Mouse (Mus musculus) urinary bladder, adult 18-20 months (tissue): ENCODE measurements around the gene Tnrc6b.

Experiments used
- DNase-seq, 2 experiments: peaks; one replicate each; pipeline ENCODE4 v3.0.0; 2022; ENCODE audit warnings: low spot score in 2 of 2, mixed read lengths in 2 of 2

The Tnrc6b gene

DNA sequence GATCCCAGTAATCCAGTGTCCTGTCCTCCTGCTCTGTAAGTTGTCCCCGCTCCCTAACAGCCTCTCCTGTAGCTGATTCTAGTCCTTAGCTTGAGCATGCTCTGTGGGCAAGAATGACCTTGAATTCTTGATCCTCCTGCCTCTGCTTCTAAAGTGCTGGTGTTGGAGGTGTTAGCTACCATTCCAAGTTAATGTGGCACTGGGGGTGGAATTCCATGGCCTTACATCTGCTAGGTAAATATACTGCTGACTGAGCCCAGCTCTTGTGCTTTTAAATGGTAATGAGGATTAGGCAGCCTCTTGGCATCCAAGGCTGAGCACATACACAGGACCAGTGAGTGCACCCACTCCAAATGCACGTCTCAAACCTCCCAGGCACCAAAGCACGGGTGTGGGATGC lies 243.7 kb downstream of the Tnrc6b start:
- no peak for DNase-seq

DNA sequence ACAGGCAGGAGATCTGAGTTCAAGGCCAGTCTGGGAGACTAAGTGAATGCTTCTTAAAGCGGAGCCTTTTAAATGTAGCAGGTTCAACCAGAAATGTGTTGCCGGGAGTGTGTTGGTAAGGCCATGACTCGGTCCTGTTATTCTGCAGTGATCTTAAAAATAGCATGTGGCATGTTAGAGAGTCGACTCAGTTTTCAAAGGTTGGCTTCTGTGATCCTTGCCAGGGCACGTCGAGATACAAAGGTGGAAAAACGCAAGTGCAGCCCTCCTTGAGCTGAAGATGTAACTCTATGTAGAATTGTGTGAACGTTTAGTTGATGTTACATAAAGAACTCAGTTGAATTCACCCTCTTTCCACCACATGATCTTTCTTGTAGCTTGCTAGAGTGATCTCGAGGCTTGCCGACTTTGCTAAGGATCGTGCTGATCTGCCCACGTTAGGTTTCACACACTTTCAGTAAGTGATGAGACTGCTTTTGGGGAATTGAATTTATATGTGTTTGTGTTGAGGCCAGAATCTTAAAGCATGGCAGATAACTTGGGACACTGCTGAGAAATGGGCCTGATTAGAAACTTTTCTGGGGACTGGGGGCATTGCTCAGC lies 244.8 kb downstream of the Tnrc6b start:
- DNase-seq, result no peak

DNA sequence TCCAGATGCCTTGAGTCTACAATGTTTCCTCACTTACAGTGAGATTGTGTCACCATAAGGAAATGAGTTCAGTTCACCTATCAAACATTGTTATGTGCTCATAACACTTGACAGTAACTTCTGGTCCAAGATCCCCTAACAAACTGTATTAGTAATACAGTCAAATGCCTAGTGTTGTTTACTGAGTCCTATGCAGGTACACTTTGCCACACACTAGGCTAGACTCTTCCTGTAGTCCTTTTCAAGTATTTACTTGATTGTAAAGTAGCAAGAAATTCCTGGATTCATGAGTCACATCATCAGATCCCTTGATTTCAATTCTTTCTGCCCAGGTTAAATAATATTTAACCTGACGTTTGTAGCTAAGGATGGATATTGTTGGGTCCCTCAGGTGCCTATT lies 258.3 kb downstream of the Tnrc6b start:
- DNase-seq, result no peak

DNA sequence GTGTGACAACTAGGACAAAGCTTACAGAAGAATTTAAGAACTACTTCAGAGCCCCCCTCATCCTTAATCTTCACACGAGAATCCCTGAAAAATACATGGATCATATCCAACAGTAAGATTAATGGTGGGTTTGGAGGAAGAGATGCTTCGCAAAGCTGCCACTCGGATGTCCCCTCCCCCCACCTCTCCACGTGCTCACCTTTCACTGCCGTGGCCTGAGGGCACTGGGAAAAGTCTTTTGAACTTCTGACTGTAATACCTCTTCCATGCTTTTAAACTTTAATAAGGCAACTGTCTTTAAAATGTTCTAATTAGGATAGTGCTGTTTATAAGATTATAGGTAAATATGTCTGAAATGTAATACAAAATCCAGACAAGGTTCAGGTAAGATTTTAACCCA lies 263.2 kb downstream of the Tnrc6b start:
- DNase-seq, result no peak

DNA sequence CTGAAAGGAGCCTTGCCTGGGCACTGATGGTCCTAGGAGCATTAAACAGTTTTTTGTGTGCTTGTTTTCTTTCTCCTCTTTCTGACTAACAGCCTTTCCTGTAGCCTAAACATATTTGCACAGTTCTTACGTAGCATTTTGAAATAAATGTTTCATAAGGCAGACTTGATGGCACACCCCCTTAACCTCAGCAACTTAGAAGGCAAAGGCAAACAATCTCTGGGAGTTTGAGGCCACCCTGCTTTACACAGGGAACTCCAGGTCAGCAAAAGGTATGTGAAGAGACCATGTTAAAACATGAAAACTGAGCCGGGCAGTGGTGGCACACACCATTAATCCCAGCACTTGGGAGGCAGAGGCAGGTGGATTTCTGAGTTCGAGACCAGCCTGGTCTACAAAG lies 264.6 kb downstream of the Tnrc6b start:
- DNase-seq, result no peak

DNA sequence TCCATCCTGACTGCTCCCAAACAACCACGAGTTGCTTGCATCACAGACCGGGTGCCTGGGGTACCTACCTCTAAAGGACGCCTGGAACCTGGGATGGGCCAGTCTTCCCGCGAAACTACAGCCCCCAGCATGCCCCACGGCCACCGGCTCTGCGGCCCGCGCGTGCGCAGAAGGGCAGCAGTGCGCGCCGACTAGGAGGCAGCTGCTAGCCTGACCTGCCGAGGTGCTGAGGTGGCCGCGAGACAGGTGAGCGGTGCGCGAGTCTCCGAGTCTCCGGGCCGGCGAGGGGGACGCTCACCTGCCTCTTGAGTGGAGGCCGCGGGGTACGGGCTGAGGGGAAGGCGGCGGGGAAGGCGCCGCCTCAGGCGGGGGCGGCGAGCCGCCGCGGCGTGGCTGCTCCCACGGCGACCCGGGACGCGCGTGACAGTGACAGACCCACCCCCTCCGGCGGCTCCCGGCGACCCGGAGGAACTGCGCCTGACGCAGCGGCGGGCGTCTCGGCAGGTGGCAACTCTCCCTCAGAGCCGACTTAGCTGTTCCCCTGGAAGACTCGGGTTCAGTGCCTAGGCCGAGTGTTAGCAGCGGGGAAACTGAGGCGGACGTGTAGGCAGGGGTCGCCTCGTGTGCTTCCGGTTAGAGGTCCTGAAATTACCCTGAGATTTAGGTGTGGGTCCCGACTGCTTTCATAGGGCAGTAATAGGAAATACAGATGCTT lies 266.7 kb downstream of the Tnrc6b start, which contains the start of gene Sgsm3:
Gene Sgsm3 (plus strand): TSS at position 146 of the 715 bp plus-strand sequence.
- peak; percentile 79 to 83 for DNase-seq

DNA sequence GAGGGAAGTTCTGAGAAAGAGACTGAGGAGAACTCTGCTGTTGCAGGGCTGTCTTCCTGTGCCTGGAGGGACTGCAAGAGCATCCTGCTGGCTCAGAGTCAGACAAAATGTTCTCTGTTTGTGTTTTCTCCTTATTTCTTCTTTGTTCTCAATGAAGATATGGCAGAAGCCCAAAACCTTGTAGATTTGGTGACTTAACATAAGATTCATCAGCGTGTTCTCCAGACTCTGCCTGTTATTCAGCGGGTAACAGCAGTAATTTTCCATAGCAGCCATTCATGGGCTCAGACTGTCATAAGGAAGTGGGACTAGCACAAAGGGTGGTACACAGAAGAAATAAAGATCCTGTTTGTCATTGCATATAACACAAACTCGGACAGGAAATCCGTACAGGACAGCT lies 268.5 kb downstream of the Tnrc6b start:
- DNase-seq, result no peak

DNA sequence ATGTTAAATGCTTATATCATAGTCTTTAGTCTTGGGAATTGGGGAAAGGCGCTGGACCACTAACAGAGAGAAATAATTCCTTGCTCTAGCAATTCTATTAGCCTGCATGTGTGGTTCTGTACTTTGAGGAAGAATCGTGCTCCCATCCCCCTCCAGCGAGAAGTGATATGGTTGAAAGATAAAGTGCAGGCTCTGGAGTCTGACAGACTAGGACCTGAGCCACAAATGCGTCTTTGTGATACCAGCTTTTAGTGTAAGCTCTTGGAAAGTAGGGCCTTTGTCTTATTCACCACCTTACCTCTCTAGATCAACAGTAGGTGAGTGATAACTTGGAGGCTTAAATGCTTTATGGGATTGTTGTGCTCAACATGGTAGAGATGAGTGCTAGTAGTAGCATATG lies 270.1 kb downstream of the Tnrc6b start:
- no peak for DNase-seq

DNA sequence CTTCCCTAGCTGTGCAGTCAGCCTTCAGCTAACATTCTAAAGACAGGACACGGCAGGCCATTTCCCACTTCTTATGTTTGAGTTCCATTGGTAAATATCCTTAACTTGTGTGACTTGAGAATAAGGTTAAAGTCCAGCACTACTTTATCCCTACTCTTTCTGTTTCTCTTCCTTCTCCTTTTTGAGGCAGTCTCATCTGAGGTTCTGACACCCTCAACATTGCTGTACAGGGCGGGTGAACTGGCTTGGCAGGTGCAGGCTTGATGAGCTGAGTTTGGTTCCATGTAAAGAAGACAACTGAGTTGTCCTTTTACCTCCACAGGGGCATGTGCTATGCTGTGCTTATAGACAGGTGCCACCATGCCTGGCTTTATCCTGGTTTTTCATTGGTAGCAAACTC lies 272.2 kb downstream of the Tnrc6b start:
- no peak for DNase-seq

DNA sequence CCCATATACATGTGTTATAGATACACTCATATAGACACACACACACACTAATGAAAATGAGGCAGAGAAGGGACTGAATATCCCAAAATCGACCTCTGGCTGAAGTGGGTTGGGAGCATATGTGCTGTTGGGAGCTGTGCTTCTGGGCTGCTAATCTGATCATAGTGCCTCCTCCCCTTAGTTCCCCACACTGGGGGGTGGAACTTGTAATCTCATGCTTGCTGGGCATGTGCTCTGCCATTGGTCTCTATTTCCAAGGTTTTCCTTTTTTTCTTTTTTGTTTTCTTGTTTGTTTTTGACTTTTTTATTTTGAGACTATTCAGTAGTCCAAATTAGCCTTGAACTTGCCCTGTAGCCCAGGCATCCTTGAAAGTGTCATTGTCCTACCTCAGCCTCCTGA lies 277.2 kb downstream of the Tnrc6b start:
- DNase-seq, result no peak

DNA sequence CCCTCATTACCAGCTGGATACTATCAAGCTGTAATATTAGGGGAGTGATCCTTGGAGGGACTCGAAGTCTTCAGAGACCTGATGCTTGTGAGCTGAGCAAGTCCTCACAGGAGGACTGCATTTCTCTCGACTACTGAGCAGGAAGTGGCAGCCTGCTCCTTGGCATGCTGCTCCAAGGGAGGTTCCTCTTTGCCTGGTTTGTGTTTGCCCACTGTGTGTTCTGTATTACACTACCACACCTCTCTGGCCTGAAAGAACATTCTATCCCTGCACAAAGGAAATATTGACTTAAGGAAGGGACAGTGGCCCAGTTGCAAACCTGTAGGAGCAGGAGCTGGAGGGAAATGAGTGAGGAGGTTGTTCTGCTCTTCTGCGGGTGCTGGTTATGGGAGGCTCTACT lies 278.6 kb downstream of the Tnrc6b start:
- DNase-seq, result peak in 1 of 2 experiments; percentile 51
